Mouse (Mus musculus) megakaryocyte progenitor cell, adult 5-6 weeks (primary cell): ENCODE results near the gene Kctd21. TPM values are rescaled to one million over a fixed set of nuclear protein-coding genes. Genes with fewer than 3 reads are reported as not detected.

ENCODE experiments used
- ATAC-seq: replicated peaks from 2 replicates; pipeline ENCODE4 v1.8.0; 2016; ENCODE audit warnings: mild to moderate bottlenecking, moderate TSS enrichment, inconsistent platforms; ENCODE audit not compliant: poor library complexity
- total RNA-seq, 2 experiments: library from RNA; stranded (forward) in 1 of 2; stranded (reverse) in 1 of 2; fragments of 157-497, 149-512 nt in 1 of 2; fragments of 200-1000 nt in 1 of 2; gene quantifications; 2 replicates each; pipeline versions ENCODE4 v1.2.3 to v1.2.4; 2015 to 2017

Gene Kctd21
- total RNA-seq, 2 experiments from 2014 or later: 0.54 to 1.0 TPM

DNA sequence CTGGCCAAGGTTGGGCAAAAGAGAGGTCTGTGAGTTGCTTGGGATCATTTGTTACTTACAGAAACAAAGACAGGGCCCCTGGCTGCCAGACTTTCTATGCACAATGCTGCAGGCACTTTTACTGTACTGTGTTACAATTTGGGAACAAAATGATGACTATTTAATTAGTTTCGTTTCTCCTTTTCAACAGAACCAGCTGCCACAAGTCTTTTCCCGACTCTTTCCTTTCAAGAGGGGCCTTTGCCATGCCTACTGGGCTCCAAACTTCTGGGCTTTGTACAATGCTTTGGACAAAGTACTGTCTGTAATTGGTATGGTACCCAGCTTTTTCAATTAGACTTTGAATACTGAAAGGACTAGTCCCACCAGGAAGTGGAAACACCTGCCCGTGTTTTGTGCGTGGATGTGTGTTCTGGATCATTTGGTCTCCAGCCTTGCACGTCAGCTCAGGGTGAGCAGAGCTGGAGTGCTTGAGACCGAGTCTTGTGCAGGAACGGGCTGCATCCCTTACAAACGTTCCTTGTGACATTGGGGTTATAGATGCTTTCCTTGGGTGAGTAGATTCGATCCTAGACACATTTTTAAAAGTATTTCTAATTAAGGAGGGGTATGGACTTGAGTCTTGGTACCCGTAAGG, 51.5 kb downstream of the Kctd21 start:
- ATAC-seq: no peak

- ATAC-seq: no peak
Measured at GRCm38 (mm10) chr7:97386106-97386805, 54.1 kb downstream of the Kctd21 start.

DNA sequence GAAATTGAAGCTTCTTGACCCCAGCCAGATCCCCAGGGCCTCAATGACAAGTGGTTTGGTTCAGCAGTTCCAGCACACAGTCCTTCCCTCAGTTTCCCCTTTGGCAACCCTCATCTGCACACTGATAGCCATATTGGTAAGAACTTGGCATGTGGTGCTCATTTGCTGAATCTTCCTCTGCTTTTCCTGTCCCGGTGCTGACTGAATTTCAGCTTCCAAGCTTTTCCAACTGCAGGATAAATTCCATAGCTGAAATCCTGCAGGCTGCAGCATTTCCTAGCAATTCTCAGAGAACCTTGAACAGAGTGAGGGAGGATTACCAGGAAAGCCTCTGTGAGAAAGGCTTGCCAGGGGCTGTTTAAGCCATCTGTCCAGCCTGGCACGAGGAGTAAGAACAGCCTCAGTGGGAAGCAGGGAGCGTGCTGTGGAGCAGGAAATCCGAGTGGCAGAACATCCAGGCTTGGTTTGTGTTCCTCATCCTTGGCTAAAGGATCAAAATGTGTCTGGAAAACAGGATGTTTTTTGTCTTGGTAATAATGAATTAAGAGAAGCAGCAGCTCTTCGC, 54.8 kb downstream of the Kctd21 start:
- ATAC-seq: no peak

DNA sequence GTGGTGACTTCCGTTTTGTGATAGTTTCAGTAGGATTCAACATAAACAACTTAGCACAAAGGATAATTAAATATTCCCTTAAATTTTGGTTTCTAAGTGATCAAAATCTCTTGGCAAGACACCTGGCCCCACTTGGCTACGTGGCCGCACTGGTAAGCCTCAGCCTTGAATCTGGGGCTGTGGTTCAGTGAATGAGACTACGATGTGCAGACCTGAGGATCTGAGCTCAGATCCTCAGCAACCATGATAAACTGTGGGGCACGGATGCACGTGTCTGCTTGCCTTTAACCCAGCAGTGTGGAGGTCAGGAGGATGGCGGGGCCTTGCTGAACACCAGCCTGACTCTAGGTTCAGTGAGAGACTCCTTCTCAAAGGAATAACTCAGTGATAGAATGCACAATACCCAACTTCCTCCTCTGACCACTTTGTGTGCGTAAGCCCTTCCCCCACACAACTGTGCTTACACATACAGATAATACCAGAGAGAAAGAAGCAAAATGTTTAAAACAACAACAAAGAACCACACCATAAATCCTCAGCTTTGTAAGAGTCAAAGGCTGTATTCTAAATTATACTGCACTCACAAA, 55.5 kb downstream of the Kctd21 start:
- no peak for ATAC-seq

GRCm38 (mm10) chr7:97388541-97388940, 56.4 kb downstream of the Kctd21 start:
- ATAC-seq: no peak

DNA sequence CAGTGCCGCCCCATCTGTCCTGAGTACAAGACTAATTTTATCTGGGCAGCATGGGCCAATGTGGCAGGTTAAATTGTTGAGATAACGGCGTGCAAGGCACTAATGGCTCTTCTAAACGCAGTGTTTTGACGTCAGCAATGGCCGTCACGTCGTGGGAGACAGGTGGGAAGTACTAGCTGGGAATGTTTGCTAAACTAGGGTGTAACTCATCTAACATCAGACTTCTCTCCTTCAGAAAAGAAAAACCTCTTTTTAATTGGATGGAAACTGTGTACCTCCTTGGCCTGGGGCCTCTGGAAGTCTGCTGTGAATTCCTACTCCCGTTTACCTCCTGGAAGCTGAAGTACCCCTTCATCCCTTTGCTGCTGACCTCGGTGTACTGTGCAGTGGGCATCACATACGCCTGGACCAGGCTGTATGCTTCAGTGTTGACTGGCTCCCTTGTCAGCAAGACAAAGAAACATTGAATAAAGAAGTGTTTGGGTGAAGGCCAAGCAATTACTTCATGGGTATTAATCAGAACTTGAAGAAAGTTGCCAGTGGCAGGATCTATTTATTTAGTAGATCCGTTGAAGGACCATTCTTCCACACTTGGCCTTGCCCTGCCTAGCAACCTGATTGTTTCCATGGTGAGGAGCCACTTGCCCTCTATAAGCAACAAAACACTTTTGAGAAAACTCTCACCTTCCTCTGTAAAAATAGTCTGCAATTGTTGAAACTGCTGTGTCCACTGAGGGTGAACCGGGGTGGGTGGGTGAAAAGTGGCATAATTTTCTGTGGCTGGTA, 59.4 kb downstream of the Kctd21 start:
- ATAC-seq: no peak

DNA sequence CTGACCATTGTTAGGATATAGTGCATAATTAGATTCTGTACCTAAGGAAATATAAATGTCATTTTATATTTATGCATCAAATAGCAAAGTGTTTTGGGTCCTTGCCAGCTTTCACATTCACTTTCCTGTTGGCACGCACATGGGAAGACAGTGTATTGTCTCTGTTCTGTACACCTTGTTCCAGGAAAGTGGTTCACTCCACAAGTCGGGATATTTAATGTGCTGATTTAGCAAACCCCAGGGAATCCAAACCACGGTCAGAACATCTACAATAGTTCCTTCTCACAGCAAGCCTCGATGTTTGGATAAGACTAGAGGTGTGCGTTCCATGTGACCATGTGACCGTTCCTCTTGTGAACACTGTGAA, 59.9 kb downstream of the Kctd21 start:
- ATAC-seq: no peak

DNA sequence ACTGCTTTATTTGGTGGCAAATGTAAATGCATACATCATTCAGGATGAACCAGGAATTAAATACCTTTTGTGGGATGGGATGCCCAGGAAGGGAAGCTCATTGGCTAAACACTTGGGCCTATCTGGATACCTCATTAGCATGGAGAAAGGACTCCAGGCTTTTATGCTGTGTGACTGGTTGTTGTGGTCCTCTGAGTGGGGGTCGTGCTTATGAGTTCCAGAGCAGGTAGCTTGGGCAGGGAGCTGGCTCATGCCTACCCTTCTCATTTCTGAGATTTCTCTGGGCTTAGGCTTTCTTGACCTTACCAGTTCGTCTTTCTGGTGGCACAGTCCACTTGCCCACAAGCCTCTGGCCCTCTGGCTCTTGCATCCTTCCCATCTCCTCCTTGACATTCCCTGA, 62.2 kb downstream of the Kctd21 start:
- no peak for ATAC-seq

DNA sequence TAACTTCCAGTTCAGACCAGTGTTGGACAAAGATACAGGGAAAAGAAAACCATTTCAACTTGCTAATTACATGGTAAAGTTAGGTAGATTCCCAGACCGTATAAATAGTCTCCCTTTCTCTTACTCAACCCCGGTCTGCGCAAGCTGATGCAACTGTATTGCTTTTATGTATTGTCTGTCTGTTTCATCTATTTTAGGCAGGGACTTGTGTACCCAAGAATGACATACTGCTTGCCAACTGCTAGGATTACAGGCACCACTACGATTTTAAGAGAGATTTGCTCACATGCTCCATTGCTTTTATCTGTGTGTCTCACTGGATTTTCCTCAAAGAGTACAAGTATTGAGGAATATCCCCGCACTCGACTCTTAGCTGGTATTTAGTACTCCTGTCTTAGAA, 66.8 kb downstream of the Kctd21 start:
- no peak for ATAC-seq

Other genes with a start within 250 kb of the Kctd21 start
- gene Usp35, start 307 bp upstream of the Kctd21 start, total RNA-seq (2015): 0.05 and 0.10 TPM in 2 replicates
- gene Usp35, start 307 bp upstream of the Kctd21 start, total RNA-seq (2017): 0.20 TPM in 1 of 2 replicates, not detected in the other
- gene Alg8, start 39.3 kb downstream of the Kctd21 start, total RNA-seq (2015): 59.2 and 74.4 TPM in 2 replicates
- 35.1 and 40.5 TPM in 2 replicates for gene Alg8, start 39.3 kb downstream of the Kctd21 start, total RNA-seq (2017)
- gene Ndufc2, start 67.7 kb downstream of the Kctd21 start, total RNA-seq (2015): 173 and 202 TPM in 2 replicates
- gene Ndufc2, start 67.7 kb downstream of the Kctd21 start, total RNA-seq (2017): 307 and 320 TPM in 2 replicates
- not detected in 2 replicates for gene Thrsp, start 85.4 kb downstream of the Kctd21 start, total RNA-seq (2015)
- not detected in 2 replicates for gene Thrsp, start 85.4 kb downstream of the Kctd21 start, total RNA-seq (2017)
- gene Kctd14, start 119.0 kb downstream of the Kctd21 start, total RNA-seq (2015): 5.9 and 6.7 TPM in 2 replicates
- 3.3 and 5.1 TPM in 2 replicates for gene Kctd14, start 119.0 kb downstream of the Kctd21 start, total RNA-seq (2017)
- gene Ints4, start 148.6 kb downstream of the Kctd21 start, total RNA-seq (2015): 80.7 and 124 TPM in 2 replicates
- gene Ints4, start 148.6 kb downstream of the Kctd21 start, total RNA-seq (2017): 44.6 and 62.6 TPM in 2 replicates
- gene Aamdc, start 247.2 kb downstream of the Kctd21 start, total RNA-seq (2015): 15.6 and 21.5 TPM in 2 replicates
- 34.6 and 36.9 TPM in 2 replicates for gene Aamdc, start 247.2 kb downstream of the Kctd21 start, total RNA-seq (2017)
- 23.8 and 24.4 TPM in 2 replicates for gene Rsf1, start 247.6 kb downstream of the Kctd21 start, total RNA-seq (2015)
- 25.5 and 42.5 TPM in 2 replicates for gene Rsf1, start 247.6 kb downstream of the Kctd21 start, total RNA-seq (2017)